Mouse (Mus musculus) heart, adult 10 weeks (tissue): ENCODE measurements around the gene Btbd10. TPM values are rescaled to one million over a fixed set of nuclear protein-coding genes. Genes with fewer than 3 reads are reported as not detected.

Experiments used
- polyA plus RNA-seq: library from polyadenylated mRNA; stranded (reverse); fragments of 350-450 nt; fragmentation: Illumina TruSeq; extraction: RNeasy Lipid Tissue Mini Kit (QIAGEN cat#74804); gene quantifications from one replicate; pipeline ENCODE4 v1.2.3, GENCODE M21; 2014; ENCODE audit warnings: low read depth, low replicate concordance

Gene Btbd10
- polyA plus RNA-seq, result 13.9 TPM

GRCm38 (mm10) chr7:113368746-113369619 is at the start of gene Btbd10:
Gene Btbd10 (minus strand): TSS chr7:113369392.

GRCm38 (mm10) chr7:113388470-113388869 is 19.3 kb upstream of the Btbd10 start, which contains the start of gene Pth:
Gene Pth (minus strand): TSS chr7:113388570.

Other genes starting within 250 kb of the Btbd10 start
- gene Arntl, start 161.9 kb downstream of the Btbd10 start, polyA plus RNA-seq, result 28.3 TPM
- gene Pth, start 19.2 kb upstream of the Btbd10 start, polyA plus RNA-seq, result not detected
- gene Far1, start 144.4 kb upstream of the Btbd10 start, polyA plus RNA-seq, result 20.2 TPM